Mouse (Mus musculus) liver, embryonic 13.5 days (tissue): Measurements from ENCODE around the gene Wif1. TPM values are rescaled to one million over a fixed set of nuclear protein-coding genes. Genes with fewer than 3 reads are reported as not detected.

ENCODE experiments used
- ATAC-seq: fragments of 200-750 bp; cut with Nextera tagmentation; 2 replicates; pipeline ENCODE4 v1.8.0; 2017; ENCODE audit warnings: low read depth, mild to moderate bottlenecking, moderate number of reproducible peaks, moderate library complexity
- DNase-seq: peaks from one replicate; pipeline ENCODE4 v3.0.0; 2022
- H3K27ac ChIP-seq: fragments of 300-500 bp; sonication (generic); 2 replicates; pipeline ENCODE4 v1.5.1; 2015; ENCODE audit warnings: moderate library complexity, mild to moderate bottlenecking, inconsistent platforms
- H3K27me3 ChIP-seq: fragments of 300-500 bp; sonication (generic); 2 replicates; pipeline ENCODE4 v1.6.1; 2015; ENCODE audit warnings: mild to moderate bottlenecking, inconsistent platforms
- H3K36me3 ChIP-seq: fragments of 300-500 bp; sonication (generic); 2 replicates; pipeline ENCODE4 v1.6.1; 2015; ENCODE audit warnings: mild to moderate bottlenecking, inconsistent platforms
- H3K4me1 ChIP-seq: fragments of 300-500 bp; sonication (generic); replicated peaks from 2 replicates; pipeline ENCODE4 v1.6.1; 2015; ENCODE audit warnings: inconsistent platforms
- H3K4me2 ChIP-seq: fragments of 300-500 bp; sonication (generic); 2 replicates; pipeline ENCODE4 v1.6.1; 2015; ENCODE audit warnings: inconsistent platforms, mild to moderate bottlenecking, moderate library complexity
- H3K4me3 ChIP-seq: fragments of 300-500 bp; sonication (generic); replicated peaks from 2 replicates; pipeline ENCODE4 v1.5.1; 2015; ENCODE audit warnings: mild to moderate bottlenecking, inconsistent platforms
- H3K9ac ChIP-seq: fragments of 300-500 bp; sonication (generic); 2 replicates; pipeline ENCODE4 v1.6.1; 2015; ENCODE audit warnings: mild to moderate bottlenecking, inconsistent platforms
- H3K9me3 ChIP-seq: fragments of 300-500 bp; sonication (generic); replicated peaks from 2 replicates; pipeline ENCODE4 v1.6.1; 2016; ENCODE audit warnings: inconsistent platforms
- WGBS: fragments of 180-500 bp; shearing (Covaris S2); methylation state at CpG from one replicate; pipeline ENCODE4 v1.1.7; 2015; ENCODE audit not compliant: insufficient replicate concordance; 5-methylcytosine and 5-hydroxymethylcytosine counted together
- polyA plus RNA-seq: library from polyadenylated mRNA; unstranded; fragments of >200 nt; fragmentation: Nextera tagmentation; extraction: Ambion mirVana; gene quantifications from 2 replicates; pipeline ENCODE4 v1.2.1, GENCODE M21; 2015

Wif1 gene
- polyA plus RNA-seq, 1 experiment from 2014 or later, result 1.1 TPM

- ATAC-seq, result no peak
- H3K27ac ChIP-seq, result no peak overlapping the region
- no peaks in the 10 kb centered on the region for H3K4me1 ChIP-seq
- no peak overlapping the region for H3K9ac ChIP-seq
- H3K4me3 ChIP-seq, result no peak overlapping the region
- H3K27me3 ChIP-seq, result no peaks in the 10 kb centered on the region
- DNase-seq, result no peak
- H3K4me2 ChIP-seq, result no peak overlapping the region
- no peaks in the 10 kb centered on the region for H3K36me3 ChIP-seq
- 66% methylated on average over 4 of the region's 4 CpGs for WGBS
- no peaks in the 10 kb centered on the region for H3K9me3 ChIP-seq
Observed at GRCm38 (mm10) chr10:121082881-121083280, 49.1 kb downstream of the Wif1 start.

GRCm38 (mm10) chr10:121083512-121083911, 49.8 kb downstream of the Wif1 start:
- ATAC-seq, result no peak
- DNase-seq, result no peak
- no peaks in the 10 kb centered on the region for H3K4me1 ChIP-seq
- H3K27ac ChIP-seq, result no peak overlapping the region
- H3K4me2 ChIP-seq, result no peak overlapping the region
- no peak overlapping the region for H3K4me3 ChIP-seq
- no peak overlapping the region for H3K9ac ChIP-seq
- no peaks in the 10 kb centered on the region for H3K27me3 ChIP-seq
- H3K9me3 ChIP-seq, result no peaks in the 10 kb centered on the region
- 50% methylated on average over 10 of the region's 10 CpGs for WGBS
- no peaks in the 10 kb centered on the region for H3K36me3 ChIP-seq

GRCm38 (mm10) chr10:121088679-121089078, 54.9 kb downstream of the Wif1 start:
- H3K9ac ChIP-seq, result no peak overlapping the region
- H3K4me1 ChIP-seq, result 0 out of 2 replicates have a peak, but pooled peaks cover 2% of the 10 kb centered on the region
- H3K4me2 ChIP-seq, result no peak overlapping the region
- WGBS, result 59% methylated on average over 5 of the region's 5 CpGs
- no peak overlapping the region for H3K27ac ChIP-seq
- no peaks in the 10 kb centered on the region for H3K36me3 ChIP-seq
- no peak for ATAC-seq
- no peak for DNase-seq
- H3K27me3 ChIP-seq, result no peaks in the 10 kb centered on the region
- no peaks in the 10 kb centered on the region for H3K9me3 ChIP-seq
- no peak overlapping the region for H3K4me3 ChIP-seq

DNA sequence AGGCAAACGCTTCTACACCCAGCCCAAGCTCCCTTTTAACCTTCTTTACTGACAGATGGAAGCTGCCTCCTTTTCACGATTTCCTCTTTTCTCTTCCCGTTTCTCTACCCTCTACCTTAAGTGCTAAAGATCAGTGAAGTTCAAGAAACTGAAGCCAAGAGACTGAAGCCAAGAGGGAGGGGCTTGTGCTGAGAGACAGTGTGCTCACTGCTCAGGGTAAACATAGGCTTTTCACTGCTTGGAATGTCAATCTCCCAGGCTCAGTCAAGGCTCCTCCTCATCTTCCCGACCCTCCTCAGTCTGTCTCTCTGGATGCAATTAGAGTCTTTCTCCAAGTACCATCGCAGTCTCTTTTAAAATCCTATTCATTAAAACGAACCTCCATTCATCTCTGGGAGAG, 55.6 kb downstream of the Wif1 start:
- Histone ChIP-seq H3K4me3 (no peak overlapping the region), H3K9ac (no peak overlapping the region), H3K27me3 (no peaks in the 10 kb centered on the region), H3K36me3 (no peaks in the 10 kb centered on the region), H3K9me3 (no peaks in the 10 kb centered on the region), H3K4me2 (peak overlapping the region; percentile 24), H3K27ac (no peak overlapping the region), H3K4me1 (0 out of 2 replicates have a peak, but pooled peaks cover 2% of the 10 kb centered on the region)
- WGBS, result 3% methylated on average over 6 of the region's 6 CpGs
- no peak for DNase-seq
- ATAC-seq, result no peak

GRCm38 (mm10) chr10:121090006-121090405, 56.2 kb downstream of the Wif1 start:
- no peak overlapping the region for H3K4me2 ChIP-seq
- no peak for ATAC-seq

DNA sequence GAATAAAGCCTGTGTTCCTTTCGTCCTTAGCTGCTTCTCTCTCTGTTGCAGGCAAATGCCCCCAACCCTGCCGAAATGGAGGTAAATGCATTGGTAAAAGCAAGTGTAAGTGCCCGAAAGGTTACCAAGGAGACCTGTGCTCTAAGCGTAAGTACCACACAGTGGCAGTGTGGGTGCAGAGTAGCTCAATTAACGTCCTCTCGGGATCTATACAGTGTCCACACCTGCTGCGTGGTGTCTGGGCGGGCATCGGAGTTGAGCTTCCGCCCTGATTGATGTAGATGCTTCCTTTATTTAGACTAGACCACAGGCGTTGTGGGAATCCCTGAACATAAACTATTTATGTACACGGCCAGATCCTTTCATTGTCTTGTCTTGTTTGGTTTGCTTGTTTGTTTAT, 62.2 kb downstream of the Wif1 start:
- Histone ChIP-seq H3K9me3 (no peaks in the 10 kb centered on the region), H3K4me1 (no peaks in the 10 kb centered on the region), H3K27ac (no peak overlapping the region), H3K4me3 (no peak overlapping the region), H3K36me3 (no peaks in the 10 kb centered on the region), H3K27me3 (no peaks in the 10 kb centered on the region), H3K4me2 (no peak overlapping the region), H3K9ac (no peak overlapping the region)
- WGBS, result 53% methylated on average over 12 of the region's 12 CpGs
- ATAC-seq (no peak), DNase-seq (no peak)

More at GRCm38 (mm10) chr10:121090006-121090405, 56.2 kb downstream of the Wif1 start:
- no peak for DNase-seq
- no peaks in the 10 kb centered on the region for H3K36me3 ChIP-seq
- no peak overlapping the region for H3K4me3 ChIP-seq
- no peaks in the 10 kb centered on the region for H3K9me3 ChIP-seq
- 0 out of 2 replicates have a peak, but pooled peaks cover 2% of the 10 kb centered on the region for H3K4me1 ChIP-seq
- H3K27me3 ChIP-seq, result no peaks in the 10 kb centered on the region
- 13% methylated on average over 8 of the region's 8 CpGs for WGBS
- no peak overlapping the region for H3K9ac ChIP-seq
- H3K27ac ChIP-seq, result no peak overlapping the region

GRCm38 (mm10) chr10:121098263-121098662, 64.5 kb downstream of the Wif1 start:
- no peak overlapping the region for H3K4me2 ChIP-seq
- no peak overlapping the region for H3K4me3 ChIP-seq
- no peak overlapping the region for H3K27ac ChIP-seq
- WGBS, result 70% methylated on average over 12 of the region's 12 CpGs
- no peak overlapping the region for H3K9ac ChIP-seq
- no peak for DNase-seq
- peaks cover under 1% of the 10 kb centered on the region; the same call in 1 of the 2 replicates for H3K9me3 ChIP-seq
- no peaks in the 10 kb centered on the region for H3K36me3 ChIP-seq
- no peaks in the 10 kb centered on the region for H3K27me3 ChIP-seq
- ATAC-seq, result no peak
- no peaks in the 10 kb centered on the region for H3K4me1 ChIP-seq

DNA sequence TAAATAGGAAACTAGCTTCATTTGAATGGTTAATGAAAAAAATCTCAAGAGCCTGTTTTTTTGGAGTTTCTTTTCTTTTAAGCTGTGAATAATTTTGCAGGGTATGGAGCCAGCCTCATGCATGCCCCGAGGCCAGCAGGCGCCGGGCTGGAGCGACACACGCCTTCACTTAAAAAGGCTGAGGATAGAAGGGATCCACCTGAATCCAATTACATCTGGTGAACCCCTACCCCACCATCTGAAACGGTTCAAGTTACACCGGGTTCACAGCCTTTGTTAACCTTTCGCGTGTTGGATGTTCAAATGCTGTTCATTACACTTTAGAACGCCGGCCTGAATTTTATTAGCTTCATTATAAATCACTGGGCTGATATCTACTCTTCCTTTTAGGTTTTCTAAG, 65.9 kb downstream of the Wif1 start:
- no peaks in the 10 kb centered on the region for H3K27me3 ChIP-seq
- ATAC-seq, result no peak
- no peak for DNase-seq
- H3K27ac ChIP-seq, result no peak overlapping the region
- H3K36me3 ChIP-seq, result no peaks in the 10 kb centered on the region
- no peaks in the 10 kb centered on the region for H3K4me1 ChIP-seq
- no peak overlapping the region for H3K9ac ChIP-seq
- no peak overlapping the region for H3K4me2 ChIP-seq
- 72% methylated on average over 11 of the region's 11 CpGs for WGBS
- no peak overlapping the region for H3K4me3 ChIP-seq
- H3K9me3 ChIP-seq, result peaks cover 8% of the 10 kb centered on the region; the same call in 1 of the 2 replicates

- Histone ChIP-seq H3K9ac (no peak overlapping the region), H3K27me3 (no peaks in the 10 kb centered on the region), H3K27ac (no peak overlapping the region), H3K4me3 (no peak overlapping the region), H3K36me3 (no peaks in the 10 kb centered on the region), H3K4me2 (no peak overlapping the region), H3K9me3 (no peaks in the 10 kb centered on the region), H3K4me1 (no peaks in the 10 kb centered on the region)
- DNase-seq (no peak), ATAC-seq (no peak)
Observed at GRCm38 (mm10) chr10:121116115-121116514, 82.4 kb downstream of the Wif1 start.

GRCm38 (mm10) chr10:121116636-121117035, 82.9 kb downstream of the Wif1 start:
- ATAC-seq, result no peak
- WGBS, result 53% methylated on average over 4 of the region's 4 CpGs
- H3K9me3 ChIP-seq, result 0 out of 2 replicates have a peak, but pooled peaks cover under 1% of the 10 kb centered on the region
- no peaks in the 10 kb centered on the region for H3K36me3 ChIP-seq
- no peak overlapping the region for H3K4me3 ChIP-seq
- no peak for DNase-seq
- H3K9ac ChIP-seq, result no peak overlapping the region
- no peaks in the 10 kb centered on the region for H3K27me3 ChIP-seq
- H3K4me1 ChIP-seq, result no peaks in the 10 kb centered on the region
- H3K27ac ChIP-seq, result no peak overlapping the region
- no peak overlapping the region for H3K4me2 ChIP-seq

GRCm38 (mm10) chr10:121120751-121121150, 87.0 kb downstream of the Wif1 start:
- Histone ChIP-seq H3K27me3 (no peaks in the 10 kb centered on the region), H3K9ac (no peak overlapping the region), H3K4me1 (no peaks in the 10 kb centered on the region), H3K4me2 (no peak overlapping the region), H3K9me3 (0 out of 2 replicates have a peak, but pooled peaks cover 8% of the 10 kb centered on the region), H3K36me3 (no peaks in the 10 kb centered on the region), H3K4me3 (no peak overlapping the region), H3K27ac (no peak overlapping the region)
- no peak for DNase-seq
- ATAC-seq, result no peak
- WGBS, result 69% methylated on average over 6 of the region's 6 CpGs

- Histone ChIP-seq H3K36me3 (no peaks in the 10 kb centered on the region), H3K4me3 (no peak overlapping the region), H3K9ac (no peak overlapping the region), H3K9me3 (0 out of 2 replicates have a peak, but pooled peaks cover 8% of the 10 kb centered on the region), H3K4me1 (no peaks in the 10 kb centered on the region), H3K27ac (no peak overlapping the region), H3K27me3 (no peaks in the 10 kb centered on the region), H3K4me2 (no peak overlapping the region)
- DNase-seq, result no peak
- no peak for ATAC-seq
- WGBS, result 81% methylated on average over 16 of the region's 16 CpGs
Observed at GRCm38 (mm10) chr10:121124481-121124880, 90.7 kb downstream of the Wif1 start.
